Mouse (Mus musculus) adrenal gland, postnatal 25 days (tissue): ENCODE data around the gene Ptpn14. TPM values are rescaled to one million over a fixed set of nuclear protein-coding genes. Genes with fewer than 3 reads are reported as not detected.

Source experiments
- DNase-seq: peaks from one replicate; pipeline ENCODE4 v3.0.0; 2021; ENCODE audit warnings: mixed read lengths
- total RNA-seq: library from RNA; stranded (reverse); gene quantifications from 2 replicates; pipeline ENCODE4 v1.2.3, GENCODE M21; 2021

Ptpn14 gene
- total RNA-seq, 1 experiment from 2014 or later = 23.4 TPM

- peak; percentile 53 for DNase-seq
Measured at GRCm38 (mm10) chr1:189867497-189867896, 139.4 kb downstream of the Ptpn14 start.

DNA sequence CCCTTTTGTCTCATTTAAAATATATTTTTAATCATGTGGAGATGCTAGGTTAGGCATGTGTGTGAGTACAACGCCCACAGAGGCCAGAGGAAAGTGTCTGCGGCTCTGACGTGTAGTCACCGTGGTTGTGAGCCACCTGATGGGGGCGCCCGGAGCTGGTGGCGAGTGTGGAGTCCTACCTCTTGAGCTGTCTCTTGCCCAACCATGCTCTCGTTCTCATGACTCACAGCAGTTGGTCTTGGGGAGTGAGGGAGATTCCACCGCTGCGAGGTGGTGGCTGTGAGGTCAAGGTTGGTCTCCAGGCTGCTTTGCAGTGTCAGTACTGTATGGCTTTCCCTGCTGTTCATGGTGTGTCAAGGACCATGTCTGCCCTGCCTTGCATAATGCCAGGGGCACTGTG lies 140.0 kb downstream of the Ptpn14 start:
- DNase-seq = peak; percentile 57

DNA sequence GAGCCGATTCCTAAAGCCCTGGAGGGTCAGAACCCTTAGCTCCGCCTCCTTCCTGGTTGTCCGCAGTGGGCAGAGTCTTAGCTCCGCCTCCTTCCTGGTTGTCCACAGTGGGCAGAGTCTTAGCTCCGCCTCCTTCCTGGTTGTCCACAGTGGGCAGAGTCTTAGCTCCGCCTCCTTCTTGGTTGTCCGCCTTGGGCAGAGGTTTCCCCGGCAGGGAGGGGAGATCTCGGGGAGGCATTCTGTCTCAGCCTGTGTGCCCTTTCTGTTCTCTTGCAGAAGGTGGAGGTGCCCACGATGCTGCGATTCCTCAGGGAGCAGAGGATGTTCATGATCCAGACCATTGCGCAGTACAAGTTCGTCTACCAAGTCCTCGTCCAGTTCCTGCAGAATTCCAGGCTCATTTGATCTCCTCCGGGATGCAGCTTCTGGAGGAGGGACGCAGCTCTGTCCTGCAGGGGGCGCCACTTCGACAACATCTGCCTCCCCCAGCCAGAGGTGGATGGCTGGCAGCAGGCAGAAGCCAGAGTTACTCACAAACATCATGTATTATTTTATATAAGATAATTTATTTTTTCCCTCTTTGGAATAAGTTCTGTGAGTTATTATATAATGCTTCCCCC lies 141.7 kb downstream of the Ptpn14 start:
- peak; percentile 40 for DNase-seq

DNA sequence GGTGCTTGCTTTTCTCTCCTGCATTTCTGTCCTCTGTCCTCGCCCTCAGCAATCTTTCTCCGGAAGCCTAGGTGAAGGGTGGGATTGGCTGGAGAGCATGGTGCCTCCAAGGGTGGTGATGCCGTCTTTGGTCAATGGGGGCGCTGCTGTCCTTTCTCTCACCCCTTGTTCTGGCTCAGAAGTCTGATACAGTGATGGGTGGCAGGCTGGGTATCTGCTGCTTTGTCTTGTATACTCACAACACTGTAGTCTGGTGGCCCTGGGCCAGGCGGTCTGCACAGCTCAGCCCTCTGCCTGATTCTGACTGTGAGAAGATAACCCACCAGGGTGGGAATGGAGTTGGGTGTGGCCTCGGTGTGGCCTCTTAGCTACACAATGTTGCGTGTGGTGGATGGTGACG lies 142.5 kb downstream of the Ptpn14 start:
- no peak for DNase-seq

- no peak for DNase-seq
Measured at GRCm38 (mm10) chr1:189871625-189872024, 143.6 kb downstream of the Ptpn14 start.

DNA sequence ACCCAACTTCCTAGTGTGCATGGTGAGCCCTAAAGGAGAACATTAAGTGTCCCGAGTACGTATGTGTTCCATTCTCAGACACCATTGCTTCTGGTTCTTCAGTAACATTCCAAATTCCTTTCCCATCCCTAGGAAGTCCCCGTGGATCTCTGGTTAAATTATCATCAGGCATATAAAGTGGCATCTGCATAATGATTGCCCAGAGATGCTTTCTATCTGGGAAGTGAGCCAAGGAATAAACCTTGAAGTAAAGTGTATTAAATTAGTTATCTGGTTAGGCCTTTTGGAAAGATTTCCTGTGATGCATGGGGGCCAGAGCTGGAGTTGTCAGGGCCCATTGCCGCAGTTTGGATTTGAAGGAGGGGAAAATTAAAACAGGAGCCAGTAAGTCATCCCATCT lies 144.0 kb downstream of the Ptpn14 start:
- DNase-seq = no peak

DNA sequence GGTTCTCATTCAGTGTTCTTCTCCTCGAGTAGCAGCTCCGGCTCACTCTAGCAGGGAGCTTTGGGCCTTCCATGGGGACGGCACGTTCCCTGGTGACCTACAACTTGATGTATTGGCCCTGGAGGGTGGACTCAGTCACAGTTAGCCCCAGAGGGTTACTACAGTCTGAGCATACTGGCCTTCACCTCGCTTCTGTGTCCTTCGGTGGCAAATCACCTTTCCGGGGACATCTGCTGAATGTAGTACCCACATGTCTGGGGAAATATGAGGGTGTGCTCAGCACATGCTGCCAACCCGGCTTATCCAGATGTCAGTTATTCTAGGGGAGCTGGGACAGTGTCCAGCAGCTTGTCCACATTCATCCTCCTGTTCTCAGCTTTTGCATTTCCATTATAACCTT lies 145.5 kb downstream of the Ptpn14 start:
- no peak for DNase-seq

DNA sequence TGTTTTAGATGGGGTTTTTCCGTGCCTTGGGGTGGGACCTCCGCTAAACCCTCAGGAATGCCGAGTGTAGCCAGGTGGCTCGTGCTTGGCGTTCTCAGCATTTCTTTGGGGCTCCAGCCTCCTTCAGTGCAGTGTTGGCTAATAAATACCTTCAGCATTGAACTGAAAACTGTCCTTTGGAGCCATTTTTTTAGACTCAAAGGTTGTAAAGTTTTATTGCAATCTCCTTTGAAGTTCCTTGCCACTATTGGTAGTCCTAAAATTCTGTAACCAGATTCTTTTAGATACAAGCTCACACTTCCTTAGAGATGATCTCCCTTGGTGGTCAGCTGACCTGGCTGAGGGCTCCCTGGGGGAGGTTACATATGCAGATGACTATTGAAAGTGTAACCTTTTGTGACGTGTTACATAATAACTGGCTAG lies 147.4 kb downstream of the Ptpn14 start:
- DNase-seq = no peak

DNA sequence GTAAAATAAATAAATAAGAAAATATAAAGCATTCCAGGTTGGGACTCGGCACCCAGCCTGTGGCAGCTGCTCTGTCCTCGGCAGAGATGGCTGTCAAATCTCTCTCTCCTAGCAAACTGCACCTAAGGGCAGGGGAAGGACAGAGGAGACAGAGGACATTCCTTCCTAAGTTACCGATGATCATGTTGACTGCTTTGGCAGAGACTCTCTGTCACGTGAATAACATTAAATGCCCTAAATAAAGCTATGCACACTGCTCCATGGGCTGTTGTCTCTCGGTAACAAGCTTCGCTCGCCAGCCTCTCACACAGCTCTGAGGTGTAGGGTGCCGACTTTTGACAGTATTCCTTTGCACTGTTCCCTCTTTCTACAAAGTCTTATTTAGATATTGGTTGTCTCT lies 148.1 kb downstream of the Ptpn14 start:
- no peak for DNase-seq

DNA sequence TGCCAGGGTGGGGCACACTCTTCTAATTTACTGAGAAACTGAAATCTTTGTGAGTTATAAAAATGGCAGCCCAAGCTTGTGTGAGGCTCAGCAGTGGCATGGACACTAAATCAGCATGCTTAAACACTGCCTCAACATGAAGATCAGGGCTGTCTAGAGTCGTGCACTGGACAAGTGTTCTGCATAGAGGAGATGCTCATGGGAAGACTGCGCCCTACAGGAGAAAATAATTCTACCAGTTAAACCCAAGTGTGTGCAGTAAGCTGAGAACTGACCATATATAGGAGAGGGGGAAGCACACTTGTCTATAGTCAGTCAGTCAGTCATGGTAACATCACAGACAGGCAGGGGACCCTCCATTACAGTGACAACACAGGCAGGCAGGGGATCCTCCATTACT lies 151.1 kb downstream of the Ptpn14 start:
- no peak for DNase-seq

DNA sequence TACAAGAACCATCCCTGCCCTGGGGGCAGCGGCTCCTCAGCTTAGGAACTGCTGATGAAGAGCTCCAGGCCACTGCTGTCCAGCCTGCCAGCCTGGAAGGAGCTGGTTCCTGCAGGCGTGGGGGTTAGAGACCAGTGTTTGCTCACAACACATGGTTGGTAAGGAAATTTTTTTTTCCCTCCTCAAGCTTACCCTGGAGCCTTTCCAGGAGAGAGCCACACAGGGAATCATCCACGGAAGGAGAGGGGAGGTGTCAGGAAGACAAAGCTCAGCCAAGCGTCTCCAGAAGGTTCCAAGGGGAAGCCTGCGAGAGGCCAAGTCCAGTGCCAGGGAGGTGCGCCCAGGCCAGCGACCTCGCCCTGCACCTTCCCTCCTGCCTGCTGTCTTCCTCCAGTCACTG lies 151.9 kb downstream of the Ptpn14 start:
- peak; percentile 39 for DNase-seq

DNA sequence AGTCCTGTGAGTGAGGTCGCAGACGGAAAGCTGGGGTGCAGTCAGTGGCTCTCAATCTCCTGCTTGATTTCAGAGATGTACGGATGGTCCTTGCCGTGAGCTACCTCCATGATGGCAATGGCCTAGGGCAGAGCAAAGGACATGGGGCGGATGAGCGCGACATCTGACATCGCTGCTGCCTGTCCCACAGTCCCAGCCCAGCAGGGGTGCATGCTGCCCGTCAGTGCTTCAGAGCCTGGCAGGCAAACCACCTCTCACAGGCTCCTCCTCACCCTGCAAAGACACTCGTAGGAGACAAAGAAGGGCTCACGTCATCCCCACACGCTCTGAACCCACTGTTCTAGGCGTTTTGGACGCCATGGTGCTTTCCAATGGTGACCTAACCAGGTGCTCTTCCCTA lies 152.7 kb downstream of the Ptpn14 start:
- no peak for DNase-seq

DNA sequence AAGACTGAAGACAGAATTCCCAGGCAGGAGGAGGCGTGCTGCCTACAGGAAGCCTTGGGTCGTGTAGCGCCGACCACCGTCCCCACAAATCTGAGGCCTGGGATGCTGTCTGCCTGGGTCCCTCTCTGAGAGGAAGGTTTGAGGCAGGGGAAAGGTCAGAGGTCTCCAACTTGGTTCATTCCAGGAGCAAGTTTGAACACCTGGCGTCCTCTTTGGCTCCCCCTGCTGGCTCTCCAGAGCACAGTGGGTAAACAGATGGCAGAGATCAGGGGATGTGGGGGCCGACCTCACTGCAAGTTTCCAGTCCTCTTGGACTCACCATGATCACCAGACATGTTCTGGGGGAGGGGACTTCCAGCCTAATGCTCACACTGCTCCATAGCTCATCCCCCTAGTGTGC lies 154.8 kb downstream of the Ptpn14 start:
- DNase-seq = peak; percentile 51

- peak; percentile 53 for DNase-seq
Measured at GRCm38 (mm10) chr1:189883531-189884170, 155.6 kb downstream of the Ptpn14 start.

DNA sequence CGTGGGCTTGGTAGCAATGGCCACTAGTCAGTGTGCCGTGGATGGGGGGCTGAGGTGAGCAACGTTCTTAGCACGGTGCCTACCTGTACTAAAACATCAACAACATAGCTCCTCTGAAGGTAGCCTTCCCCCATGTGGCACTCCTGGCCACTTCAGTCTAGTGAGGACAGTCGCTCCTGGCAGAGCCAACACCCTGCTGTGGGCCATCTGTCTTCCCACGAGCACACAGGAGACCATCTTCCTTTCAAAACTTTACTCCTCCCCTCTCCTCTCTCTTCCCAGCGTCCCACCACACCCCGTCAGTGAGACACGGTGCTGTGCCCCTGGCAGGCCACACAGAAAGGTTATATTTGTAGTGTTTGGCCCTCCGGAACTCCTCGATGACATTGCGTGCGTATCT lies 156.9 kb downstream of the Ptpn14 start:
- no peak for DNase-seq

- DNase-seq = no peak
Measured at GRCm38 (mm10) chr1:189885975-189886374, 157.9 kb downstream of the Ptpn14 start.

- DNase-seq = peak; percentile 70
Measured at GRCm38 (mm10) chr1:189887518-189887917, 159.4 kb downstream of the Ptpn14 start.

- no peak for DNase-seq
Measured at GRCm38 (mm10) chr1:189888749-189889148, 160.7 kb downstream of the Ptpn14 start.

- no peak for DNase-seq
Measured at GRCm38 (mm10) chr1:189894191-189894590, 166.1 kb downstream of the Ptpn14 start.

DNA sequence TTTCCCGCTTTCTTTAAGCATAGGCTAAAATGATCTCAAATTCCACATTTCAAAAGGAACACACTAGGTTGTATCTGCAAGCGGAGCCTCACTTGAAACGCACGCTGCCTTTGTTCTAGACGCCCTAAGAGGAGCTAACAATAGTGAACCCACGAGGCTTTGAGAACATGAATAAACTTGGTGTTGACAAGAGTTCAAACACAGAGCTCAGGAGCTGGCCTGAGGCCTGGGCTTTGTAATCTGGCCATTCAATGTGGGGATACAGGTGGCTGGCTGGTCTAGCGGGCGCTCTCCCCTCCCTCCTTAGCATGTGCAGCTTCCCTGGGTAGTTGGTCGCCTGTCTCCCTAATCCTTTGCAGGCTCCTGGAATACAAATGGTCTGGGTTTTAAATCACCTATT lies 169.8 kb downstream of the Ptpn14 start:
- DNase-seq = no peak

- no peak for DNase-seq
Measured at GRCm38 (mm10) chr1:189898708-189899107, 170.6 kb downstream of the Ptpn14 start.

GRCm38 (mm10) chr1:189899526-189899925 lies 171.5 kb downstream of the Ptpn14 start:
- no peak for DNase-seq

- DNase-seq = no peak
Measured at GRCm38 (mm10) chr1:189902413-189902812, 174.3 kb downstream of the Ptpn14 start.

GRCm38 (mm10) chr1:189903169-189903568 lies 175.1 kb downstream of the Ptpn14 start:
- DNase-seq = no peak
